Mouse (Mus musculus): ENCODE data around the gene Magi2.
A peak's percentile ranks its signal among the peaks of the same experiment; 100 is the strongest.
"Not testable (repeated sequence)": the region's sequence is repeated elsewhere in the genome, so short reads cannot be mapped to it uniquely, and the experiment has no call there.

Magi2 gene

DNA sequence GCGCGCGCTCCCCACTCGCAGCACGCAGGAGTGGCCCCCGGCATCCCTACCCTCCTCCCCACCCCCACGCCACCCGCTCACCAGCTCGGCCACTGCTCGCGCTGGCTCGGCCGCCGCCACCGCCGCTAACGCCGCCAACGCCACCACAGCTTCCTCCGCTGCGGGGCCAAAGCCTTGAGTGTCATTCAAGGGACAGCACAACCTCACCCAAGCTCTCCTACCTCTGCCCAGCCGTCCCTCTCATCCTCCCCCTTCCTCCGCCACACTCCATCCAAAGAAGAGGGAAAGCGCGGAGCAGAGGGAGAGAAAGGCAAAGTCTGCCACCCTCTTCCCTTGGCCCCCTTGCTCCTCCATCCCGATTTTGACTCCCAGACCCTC is at the start of gene Magi2:
Magi2 (plus strand) TSS at position 171 of the 378 bp plus-strand sequence.
- DNase-seq = no peak

DNA sequence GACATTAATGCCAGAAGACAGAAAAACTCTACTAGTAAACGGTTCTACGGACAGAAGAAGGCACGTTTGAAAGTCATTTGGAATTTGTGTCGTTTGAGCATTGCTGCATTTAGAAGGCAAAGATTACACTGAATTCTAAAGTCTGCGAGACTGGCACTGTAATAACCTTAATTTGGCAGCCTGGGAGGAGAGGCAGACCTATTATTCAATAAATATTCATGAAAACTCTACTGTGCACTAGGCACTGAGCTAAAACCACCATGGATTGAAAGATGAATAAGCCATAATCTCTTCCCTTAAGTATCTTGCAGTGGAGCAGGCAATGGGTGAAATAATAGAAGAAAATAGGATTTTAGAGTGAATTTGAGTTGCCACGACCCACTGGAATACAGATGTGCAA is 48.2 kb upstream of the Magi2 start:
- no peak for DNase-seq

DNA sequence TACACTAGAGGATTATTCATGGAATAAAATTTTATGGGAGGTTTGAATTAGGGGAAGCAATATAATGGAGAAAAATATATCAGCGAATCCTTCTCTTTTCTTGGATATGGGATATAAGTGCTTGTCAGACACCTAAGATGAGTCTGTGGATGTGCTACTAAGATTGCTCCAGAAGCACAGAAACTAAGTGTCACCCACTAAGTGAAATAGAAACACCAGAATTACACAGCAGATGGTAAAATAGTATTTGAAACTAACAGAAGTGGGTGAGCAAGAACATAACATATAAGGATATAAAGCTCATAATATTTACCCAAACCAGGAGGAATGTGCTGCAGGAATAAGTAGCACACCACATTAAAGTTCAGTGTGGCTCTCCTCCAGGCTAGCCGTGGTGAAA is 40.7 kb upstream of the Magi2 start:
- DNase-seq = no peak

DNA sequence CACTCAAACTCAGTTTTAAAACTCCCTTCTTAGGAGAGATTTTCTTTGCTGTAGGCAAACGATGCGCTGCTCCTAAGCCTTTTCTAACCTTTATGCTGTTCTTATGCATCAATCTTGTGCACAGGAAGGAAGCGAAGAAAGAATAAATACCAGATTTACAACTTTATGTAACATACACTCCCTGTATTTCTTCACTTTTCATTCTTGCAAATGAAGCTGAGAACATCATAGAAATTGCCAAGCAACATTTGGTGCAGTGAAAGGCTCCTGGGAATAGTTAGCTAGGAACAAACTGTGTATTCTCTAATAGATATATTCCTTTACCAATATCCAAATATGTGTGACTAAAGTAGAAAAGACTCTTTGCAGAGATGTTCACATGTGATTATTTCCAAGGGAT is 15.2 kb upstream of the Magi2 start:
- DNase-seq = no peak

DNA sequence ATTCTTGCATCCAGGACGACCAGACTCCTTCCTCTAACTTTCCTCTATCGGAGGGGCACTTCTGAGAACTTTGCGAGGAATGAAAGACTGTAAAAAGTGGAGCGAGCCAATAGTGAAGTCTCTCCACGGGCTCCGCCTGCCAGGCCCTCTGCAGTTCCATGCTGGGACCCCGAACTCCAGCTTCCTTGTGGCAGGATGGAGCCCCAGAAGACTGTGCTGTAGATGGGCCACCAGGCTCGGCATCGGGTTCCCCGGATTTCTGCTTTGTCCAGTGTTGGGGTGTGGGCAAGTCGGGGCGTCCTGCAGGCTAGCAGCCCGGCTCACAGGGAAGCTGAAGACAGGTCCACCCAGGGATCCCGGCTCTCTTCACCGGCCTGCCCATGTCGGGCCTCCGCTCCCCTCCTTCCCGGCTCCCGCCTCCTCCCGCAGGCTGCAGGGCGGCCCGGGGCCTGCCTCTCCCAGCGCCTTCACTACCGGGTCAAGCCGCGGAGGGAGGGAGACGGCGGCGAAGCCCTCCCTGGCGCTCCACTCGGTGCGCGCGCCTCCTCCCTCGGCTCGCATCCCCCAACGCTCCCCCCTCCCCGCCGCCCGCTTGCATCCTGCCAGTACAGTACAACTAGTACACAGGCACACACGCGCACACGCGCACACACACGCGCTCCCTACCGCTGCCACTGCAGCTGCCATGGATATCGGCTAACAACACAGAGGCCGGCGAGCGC is 531 bp upstream of the Magi2 start:
- DNase-seq = peak; percentile 75

DNA sequence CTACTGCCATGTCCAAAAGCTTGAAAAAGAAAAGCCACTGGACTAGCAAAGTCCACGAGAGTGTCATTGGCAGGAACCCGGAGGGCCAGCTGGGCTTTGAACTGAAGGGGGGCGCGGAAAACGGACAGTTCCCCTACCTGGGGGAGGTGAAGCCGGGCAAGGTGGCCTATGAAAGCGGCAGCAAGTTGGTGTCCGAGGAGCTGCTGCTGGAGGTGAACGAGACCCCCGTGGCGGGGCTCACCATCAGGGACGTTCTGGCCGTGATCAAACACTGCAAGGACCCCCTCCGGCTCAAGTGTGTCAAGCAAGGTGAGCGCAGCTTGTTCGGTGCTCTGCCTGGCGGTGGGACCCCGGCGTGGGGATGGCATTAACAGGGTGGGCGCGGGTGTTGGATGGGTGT is 445 bp downstream of the Magi2 start:
- DNase-seq = peak; percentile 11

DNA sequence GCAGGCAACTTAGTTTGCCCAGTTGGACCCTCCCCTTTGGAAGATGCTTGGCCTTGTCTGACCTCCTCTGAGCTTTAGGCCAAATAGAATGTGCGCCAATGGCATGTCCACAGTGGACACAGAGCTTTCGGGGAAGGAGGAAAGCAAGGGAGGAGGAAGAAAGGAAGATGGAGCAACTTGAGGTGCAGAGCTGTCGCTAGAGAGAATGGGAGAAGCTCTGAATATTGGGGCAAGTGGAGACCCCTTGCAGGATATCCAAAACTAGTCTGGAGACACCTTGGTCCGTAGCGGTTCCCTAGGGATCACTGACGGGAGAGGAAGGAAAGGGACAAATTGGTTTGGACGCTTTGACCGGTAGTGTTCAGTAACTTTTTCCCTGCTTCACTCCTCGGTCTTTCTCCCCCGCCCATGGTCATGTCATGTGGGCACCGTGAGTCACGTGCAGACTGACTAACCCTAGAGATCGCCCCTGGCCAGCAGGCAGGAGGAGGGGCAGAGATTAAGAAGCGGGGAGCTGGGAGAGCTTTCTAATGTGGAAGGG is 1.0 kb downstream of the Magi2 start:
- peak; percentile 74 for DNase-seq

DNA sequence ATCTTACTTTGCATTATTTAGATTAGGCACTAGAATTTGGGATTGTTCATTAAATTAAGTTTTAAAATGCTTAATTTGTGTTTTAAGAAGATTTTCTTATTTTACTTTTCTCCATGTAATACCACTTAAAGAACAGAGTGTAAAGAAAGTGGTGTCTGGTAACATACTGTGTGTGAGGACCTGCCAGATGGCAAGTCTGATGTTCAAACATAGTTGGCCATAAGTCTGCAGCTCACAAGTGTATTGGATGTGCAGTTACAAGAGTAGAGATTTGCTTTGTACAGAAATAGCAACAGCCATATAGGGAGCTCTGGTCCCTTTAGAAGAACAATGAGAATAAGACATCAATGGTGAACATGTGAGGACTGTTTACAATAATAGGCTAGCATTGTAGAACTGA is 15.0 kb downstream of the Magi2 start:
- DNase-seq = no peak

DNA sequence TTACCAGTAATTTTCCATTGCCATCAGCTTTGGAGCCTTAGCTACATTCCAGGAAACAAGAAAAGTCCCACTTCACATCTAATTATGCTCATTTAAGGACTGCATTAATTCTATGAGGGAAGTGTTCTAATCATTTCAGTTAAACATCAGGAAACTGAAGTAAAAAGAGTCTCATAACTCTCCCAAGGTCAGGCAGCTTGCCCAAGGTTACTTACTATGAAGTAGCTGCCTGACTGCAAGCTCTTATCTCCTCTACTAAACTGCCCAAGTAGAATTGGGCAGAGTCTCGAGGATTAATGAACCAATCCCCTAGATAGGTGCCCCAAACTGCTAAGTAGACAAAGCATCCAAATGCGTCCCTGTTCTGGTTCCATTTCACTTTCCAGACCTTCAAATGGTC is 19.6 kb downstream of the Magi2 start:
- no peak for DNase-seq

DNA sequence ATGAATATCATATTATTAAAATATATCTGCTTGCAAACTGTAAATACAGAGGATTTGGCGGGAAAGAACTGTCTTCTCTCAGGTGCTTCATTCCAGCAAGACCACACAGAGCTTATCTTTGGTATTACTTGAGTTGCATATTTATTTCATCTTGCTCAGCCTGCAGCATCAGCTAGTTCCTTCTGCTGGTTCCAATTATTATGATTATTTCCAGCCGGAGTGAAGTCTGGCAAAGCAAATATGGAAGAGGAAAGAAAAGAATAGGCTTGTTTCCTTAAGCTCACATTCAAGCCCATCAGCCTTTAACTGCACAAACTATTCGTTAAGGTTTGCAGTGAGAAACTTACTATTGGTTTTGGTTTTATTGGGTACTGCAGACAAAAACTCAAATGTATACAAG is 20.4 kb downstream of the Magi2 start:
- DNase-seq = no peak

DNA sequence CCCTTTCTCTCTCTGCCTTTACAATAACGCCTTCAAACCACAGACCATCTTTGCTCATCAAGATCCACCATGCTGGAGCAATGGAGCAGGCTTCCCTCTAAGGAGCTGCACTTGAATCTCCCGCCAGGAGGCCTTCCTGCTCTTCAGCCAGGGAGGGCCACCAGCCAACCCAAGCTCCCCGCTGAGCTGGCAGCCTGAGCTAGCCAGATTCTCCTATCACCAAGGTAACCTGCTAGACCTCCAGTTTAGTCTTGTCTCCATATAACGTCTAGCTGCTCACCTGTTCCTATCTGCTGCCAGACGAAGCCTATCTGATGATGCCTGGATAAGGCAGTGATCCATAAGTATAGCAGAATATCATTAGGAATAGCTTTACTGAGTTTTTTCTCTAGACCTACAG is 36.0 kb downstream of the Magi2 start:
- DNase-seq = no peak

DNA sequence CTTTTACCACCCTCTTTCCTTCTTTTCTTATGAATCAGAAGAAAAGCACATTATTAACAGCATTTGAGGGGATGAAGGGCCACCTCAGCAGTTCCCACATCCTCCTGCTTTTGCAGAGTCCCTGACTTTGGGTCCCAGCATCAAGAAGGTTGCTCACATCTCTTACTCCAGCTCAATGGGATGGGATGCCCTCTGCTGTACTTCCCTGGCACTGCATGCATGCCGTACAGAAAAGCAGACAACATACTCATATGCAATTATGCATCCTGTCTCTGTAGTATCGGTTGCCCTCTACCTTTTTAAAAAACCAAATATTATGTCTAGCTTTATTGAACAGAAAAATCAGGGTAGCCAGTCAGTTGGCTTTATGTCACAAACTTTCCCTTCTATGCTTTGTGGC is 37.8 kb downstream of the Magi2 start:
- no peak for DNase-seq

DNA sequence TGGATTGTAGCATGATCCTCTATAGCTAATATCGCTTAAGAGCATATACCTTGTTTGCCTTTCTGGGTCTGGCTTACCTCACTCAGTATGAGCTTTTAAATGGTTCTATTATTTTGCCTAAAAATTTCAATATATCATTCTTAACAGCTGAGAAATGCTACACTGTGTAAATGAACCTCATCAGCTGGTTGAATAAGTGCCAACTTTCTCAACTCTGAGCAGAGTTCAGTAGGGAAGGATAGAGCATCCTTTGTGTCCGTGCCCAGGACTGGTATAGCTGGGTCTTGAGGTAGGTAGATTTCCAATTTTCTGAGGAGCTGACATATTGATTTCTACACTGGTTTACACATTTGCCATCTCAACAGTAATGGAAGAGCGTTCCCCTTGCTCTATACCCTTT is 65.7 kb downstream of the Magi2 start:
- DNase-seq = no peak

DNA sequence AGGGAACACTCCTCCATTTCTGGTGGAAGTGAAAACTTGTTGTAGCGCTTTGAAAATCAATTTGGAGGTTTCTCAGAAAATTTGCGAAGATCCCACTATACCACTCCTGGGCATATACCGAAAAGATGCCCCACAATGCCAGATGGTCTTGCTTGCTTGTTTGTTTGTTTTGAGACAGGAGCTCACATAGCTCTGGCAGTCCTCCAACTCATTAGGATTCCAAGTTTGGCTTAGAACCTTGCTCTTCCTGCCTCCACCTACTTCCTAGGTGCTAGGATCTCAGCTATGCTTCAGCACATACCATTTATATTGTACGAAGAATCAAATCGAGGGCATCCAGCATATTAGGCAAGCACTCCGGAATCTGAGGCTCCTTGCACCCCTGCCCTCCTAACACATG is 79.8 kb downstream of the Magi2 start:
- no peak for DNase-seq

DNA sequence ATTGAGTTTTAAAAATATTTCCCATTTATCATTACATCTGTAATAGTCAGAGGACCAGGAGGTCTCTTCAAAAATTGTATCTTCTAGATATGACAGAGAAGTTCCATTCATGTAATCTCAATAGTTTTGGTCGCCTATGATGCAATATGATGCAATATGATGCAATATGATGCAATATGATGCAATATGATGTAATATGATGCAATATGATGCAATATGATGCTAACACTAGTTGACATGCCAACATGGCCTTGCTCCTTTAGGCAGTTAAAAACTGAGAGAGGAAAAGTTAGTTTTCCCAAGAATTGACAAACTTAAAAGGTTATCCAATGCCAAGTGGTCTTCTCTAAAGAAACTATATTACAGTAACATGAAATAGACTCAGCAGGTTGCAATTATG is 83.0 kb downstream of the Magi2 start:
- no peak for DNase-seq

DNA sequence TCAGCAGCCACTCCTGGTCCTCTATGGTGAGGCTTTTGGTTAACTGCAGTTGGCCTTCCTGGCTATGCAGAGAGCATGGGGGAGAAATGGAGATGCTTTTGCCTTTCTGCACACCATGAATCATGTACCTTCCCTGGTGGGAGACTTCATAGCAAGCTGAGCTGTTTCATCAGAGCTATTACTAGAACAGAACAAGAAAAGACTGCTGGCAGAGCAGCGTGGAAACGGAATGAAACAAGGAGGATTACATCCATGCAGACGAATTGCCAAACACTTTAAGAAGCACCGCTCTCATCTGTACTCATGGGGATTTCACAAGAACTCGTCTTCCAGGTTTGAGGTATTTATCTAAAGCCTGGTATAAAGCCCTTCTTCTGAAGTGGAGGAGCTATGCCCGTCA is 95.7 kb downstream of the Magi2 start:
- no peak for DNase-seq

DNA sequence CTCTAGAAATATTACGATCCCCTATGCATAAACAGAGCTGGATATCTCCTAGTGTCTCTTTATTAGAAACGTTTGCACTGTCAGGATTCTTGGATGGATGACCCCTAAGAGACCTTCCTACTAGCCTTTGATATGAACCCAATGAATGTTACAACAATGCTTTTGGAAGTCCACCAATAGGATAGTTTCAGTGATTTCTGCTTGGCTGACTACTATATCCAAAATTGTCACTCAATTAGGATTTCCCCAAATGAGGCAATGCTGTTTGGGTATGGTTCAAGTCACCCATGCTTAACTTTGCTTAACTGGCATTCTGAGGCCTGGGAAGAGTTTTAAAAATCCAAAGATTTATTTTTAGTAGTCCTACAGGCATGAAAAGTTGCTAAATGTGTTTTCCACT is 110.7 kb downstream of the Magi2 start:
- no peak for DNase-seq

DNA sequence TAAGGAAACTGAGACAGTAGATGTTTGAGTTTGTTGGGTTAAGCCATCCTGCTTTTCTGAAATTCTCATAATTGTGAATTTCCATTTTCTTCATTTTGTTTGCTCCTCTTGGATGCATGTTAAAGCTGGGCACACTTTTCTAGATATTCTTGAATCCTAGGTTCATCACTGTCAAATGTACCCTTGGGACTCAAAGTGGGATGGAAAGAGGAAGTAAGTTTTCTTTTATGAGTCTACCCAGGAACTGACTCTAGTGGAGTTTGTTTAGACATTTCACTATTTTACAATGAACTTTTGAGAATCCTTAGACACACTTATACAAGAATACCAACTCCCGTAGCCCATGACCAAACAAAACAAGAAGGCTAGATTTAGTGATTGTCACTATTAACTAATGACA is 141.3 kb downstream of the Magi2 start:
- DNase-seq = no peak

DNA sequence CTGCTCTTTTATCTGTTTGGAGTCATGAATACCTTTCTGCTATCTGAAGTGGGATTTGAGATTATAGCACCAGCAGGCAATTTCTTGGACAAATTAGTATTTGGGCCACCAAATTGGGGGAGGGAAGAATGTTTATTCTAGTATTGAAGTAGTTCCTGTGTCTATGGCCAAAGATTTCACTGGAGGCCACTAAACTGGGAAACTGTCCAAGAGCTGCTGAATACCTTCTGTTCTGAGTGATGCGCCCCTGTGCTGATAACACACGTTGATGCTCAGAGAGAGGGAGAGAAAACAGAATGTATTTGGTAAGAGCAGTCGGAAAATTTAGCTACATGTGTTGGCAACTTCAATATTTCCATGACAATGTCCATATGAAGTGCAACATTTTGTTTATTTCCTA is 169.0 kb downstream of the Magi2 start:
- DNase-seq = no peak

DNA sequence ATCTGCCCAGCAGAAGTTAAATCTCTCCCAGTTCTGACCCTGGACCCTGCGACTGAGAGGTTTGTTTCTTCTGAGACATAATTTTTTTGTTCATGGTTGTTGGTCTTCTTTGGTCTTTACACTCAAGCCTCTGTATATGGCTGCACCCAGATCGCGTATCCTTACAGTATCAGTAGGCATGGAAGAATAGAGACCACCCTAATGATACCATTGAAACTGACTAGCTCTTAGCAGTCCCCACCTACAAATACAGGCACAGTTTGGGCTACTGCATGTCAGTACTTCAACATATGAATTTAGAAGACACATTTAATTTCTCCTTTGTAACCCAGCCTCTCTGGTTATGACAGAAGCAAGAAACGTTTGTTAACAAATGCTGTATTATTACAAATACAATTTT is 173.5 kb downstream of the Magi2 start:
- no peak for DNase-seq

DNA sequence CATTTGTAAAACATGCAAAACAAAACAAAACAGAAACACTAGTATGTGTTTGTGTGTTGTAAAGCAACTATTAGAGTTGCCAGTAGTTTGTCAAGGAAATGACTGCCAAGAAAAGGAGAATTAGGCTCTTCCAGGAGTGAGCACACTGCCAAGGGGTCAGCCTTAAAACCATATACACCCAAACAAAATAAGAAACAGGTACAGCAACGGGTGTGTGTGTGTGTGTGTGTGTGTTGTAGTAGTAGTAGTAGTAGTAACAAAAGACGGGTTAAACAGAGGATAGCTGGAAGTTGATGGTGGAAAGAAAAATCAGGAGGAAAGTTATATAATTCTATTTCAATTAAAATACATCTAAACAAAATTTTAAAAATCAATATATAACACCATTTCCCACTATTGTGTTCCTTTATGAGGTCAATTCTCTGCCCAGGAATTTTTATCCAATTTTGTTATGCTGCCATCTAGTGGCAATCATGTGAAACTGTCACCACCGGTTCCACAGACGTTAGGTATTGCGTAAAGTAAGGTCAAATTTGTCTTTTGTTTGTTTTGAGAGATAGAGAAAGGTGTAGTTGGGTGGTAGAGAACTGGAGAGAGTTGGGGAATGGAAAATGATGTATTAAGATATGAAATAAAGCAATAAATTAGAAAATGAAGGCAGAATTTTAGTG is 174.0 kb downstream of the Magi2 start:
- DNase-seq = no peak

DNA sequence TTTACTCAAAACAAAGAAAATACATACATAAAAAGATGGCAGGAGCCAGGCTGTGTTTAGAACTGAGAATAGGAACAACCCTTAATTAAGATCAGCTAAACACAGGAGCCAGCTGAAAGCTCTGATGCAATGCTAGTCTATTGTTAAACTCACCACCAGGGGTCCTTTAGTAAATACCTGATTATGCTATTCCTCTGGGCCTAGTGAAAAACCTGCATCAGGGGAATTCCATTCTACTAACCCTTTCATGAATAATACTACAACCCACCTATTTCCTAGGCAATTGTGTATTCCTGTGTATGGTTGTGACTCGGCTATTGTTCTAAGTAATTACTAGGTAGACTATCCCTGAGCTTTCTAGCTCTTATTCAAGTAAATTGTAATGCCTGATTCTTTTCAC is 177.4 kb downstream of the Magi2 start:
- DNase-seq = not testable (repeated sequence)

DNA sequence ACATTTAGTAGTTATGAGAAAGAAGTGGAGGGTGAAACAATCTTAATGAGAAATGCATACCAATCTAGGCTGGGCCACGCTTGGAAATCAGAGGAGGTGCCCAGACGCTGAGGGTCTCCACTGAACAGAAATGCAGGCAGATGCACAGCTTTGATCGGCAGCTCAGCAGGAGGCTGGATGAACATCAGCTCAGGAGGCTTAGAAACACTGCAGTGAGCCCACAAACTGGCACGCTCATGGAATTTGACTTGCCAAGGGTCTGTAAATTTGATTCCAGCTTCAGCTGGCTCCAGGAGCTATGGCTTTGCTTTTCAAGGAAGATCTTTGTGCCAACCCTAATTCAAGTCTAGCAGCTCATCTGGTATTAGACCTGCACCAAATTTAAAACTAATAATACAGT is 187.7 kb downstream of the Magi2 start:
- no peak for DNase-seq

DNA sequence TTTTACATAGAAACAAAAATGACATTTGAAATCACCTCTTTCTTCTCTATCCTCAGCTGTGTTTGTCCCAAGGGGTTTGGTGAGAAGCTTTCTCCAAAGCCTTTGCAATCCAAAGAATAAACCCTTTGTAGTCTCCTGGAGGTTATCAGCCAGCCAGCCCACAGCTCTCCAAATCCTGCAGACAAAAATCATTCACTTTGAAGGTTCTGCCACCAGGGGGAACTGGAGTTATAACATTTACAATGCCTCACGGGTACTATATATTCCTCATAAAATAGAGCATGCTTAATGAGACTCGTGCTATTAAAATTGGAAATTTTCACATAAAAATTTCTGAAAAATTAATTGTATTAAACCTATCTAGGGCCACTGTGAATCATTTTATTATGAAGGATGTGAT is 202.5 kb downstream of the Magi2 start:
- DNase-seq = no peak

DNA sequence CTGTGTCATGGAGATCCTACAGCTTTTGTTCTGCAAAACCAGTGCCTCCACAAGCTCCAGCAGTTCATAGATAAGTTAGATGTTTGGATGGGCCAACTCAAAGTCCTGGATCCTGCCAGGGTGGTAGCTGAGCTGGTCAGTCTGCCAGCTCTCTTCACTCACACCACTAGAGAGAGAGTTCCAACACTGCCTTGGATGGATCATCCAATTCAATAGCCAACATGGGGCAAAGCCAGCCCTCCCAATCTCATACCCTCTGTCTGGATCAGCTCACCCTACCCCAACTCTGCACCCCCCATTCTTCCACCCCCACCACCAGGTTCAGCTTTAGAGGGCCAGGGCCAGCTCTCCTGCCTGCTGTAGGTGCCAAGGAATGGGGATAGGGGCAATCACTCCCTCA is 235.7 kb downstream of the Magi2 start:
- DNase-seq = no peak
